Mouse (Mus musculus): ENCODE data around the gene Cdh6. TPM values are rescaled to one million over a fixed set of nuclear protein-coding genes. Genes with fewer than 3 reads are reported as not detected.

The Cdh6 gene
- 0.01 and 0.04 TPM in 2 replicates for polyA plus RNA-seq (2012; rRNA removed)
- polyA plus RNA-seq (2014; fragmentation: Nextera tagmentation; extraction: Ambion mirVana): 0.01 and 0.04 TPM in 2 replicates

GRCm38 (mm10) chr15:13173071-13173778 lies at the start of gene Cdh6:
Gene Cdh6 (minus strand): TSS chr15:13173675.
- Histone ChIP-seq H3K27ac (no peak within 1 kb of the TSS), H3K9ac (replicated peaks) (no peak within 1 kb of the TSS), H3K4me3 (ENCODE audit: insufficient read depth in 1 of 2, low read depth in 2 of 2, low read length in 2 of 2) (peak within 1 kb of the TSS in 1 of 2 experiments; percentile 27; a peak in 2 of 4 replicates), H3K9me3 (ENCODE audit: control insufficient read depth, low read length) (no peaks in the 10 kb centered on the region), H3K4me2 (ENCODE audit: low read depth) (peak within 1 kb of the TSS; percentile 43), H3K4me1 (replicated peaks; ENCODE audit: control insufficient read depth in 2 of 2, insufficient read depth in 2 of 2, low read length in 1 of 2) (no peaks in the 10 kb centered on the region), H3K36me3 (replicated peaks; ENCODE audit: control insufficient read depth, insufficient read depth, low read depth) (no peaks in the 10 kb centered on the region), H3K27me3 (ENCODE audit: control insufficient read depth, insufficient read depth, low read length) (peaks cover 35% of the 10 kb centered on the region)
- no peak for ATAC-seq (ENCODE audit: insufficient read depth)
- TF ChIP-seq CTCF (IDR thresholded peaks at IDR 0.05; ENCODE audit: low read depth) (peak; percentile 5; the same call in 1 of the 2 replicates), EP300 (IDR thresholded peaks at IDR 0.05; ENCODE audit: low read depth) (no peak)
- DNase-seq (ENCODE audit: low read depth in 3 of 3, low spot score in 3 of 3): no peak
- WGBS (ENCODE audit: insufficient replicate concordance): under 1% methylated on average over 42 of the region's 42 CpGs

- H3K4me3 ChIP-seq (ENCODE audit: insufficient read depth in 1 of 2, low read depth in 2 of 2, low read length in 2 of 2): no peak overlapping the region
- H3K27ac ChIP-seq: no peak overlapping the region
- no peaks in the 10 kb centered on the region for H3K9me3 ChIP-seq (ENCODE audit: control insufficient read depth, low read length)
- WGBS (ENCODE audit: insufficient replicate concordance): 59% methylated on average over 9 of the region's 9 CpGs
- no peak for ATAC-seq (ENCODE audit: insufficient read depth)
- no peaks in the 10 kb centered on the region for H3K4me1 ChIP-seq (replicated peaks; ENCODE audit: control insufficient read depth in 2 of 2, insufficient read depth in 2 of 2, low read length in 1 of 2)
- no peak overlapping the region for H3K9ac ChIP-seq (replicated peaks)
- H3K27me3 ChIP-seq (ENCODE audit: control insufficient read depth, insufficient read depth, low read length): no peaks in the 10 kb centered on the region
- no peaks in the 10 kb centered on the region for H3K36me3 ChIP-seq (replicated peaks; ENCODE audit: control insufficient read depth, insufficient read depth, low read depth)
- no peak overlapping the region for H3K4me2 ChIP-seq (ENCODE audit: low read depth)
- no peak for TF ChIP-seq CTCF (IDR thresholded peaks at IDR 0.05; ENCODE audit: low read depth)
- no peak for TF ChIP-seq EP300 (IDR thresholded peaks at IDR 0.05; ENCODE audit: low read depth)
- no peak for DNase-seq (ENCODE audit: low read depth in 3 of 3, low spot score in 3 of 3)
These were observed 46.4 kb upstream of the Cdh6 start for GRCm38 (mm10) chr15:13219727-13220454.

GRCm38 (mm10) chr15:13217800-13218199 lies 44.3 kb upstream of the Cdh6 start:
- H3K36me3 ChIP-seq (replicated peaks; ENCODE audit: control insufficient read depth, insufficient read depth, low read depth): no peaks in the 10 kb centered on the region
- WGBS (ENCODE audit: insufficient replicate concordance): 72% methylated on average over 3 of the region's 3 CpGs
- no peak for TF ChIP-seq CTCF (IDR thresholded peaks at IDR 0.05; ENCODE audit: low read depth)
- no peak for TF ChIP-seq EP300 (IDR thresholded peaks at IDR 0.05; ENCODE audit: low read depth)

GRCm38 (mm10) chr15:13217161-13217560 lies 43.7 kb upstream of the Cdh6 start:
- Histone ChIP-seq H3K4me2 (ENCODE audit: low read depth) (no peak overlapping the region), H3K27ac (no peak overlapping the region), H3K9ac (replicated peaks) (no peak overlapping the region), H3K27me3 (ENCODE audit: control insufficient read depth, insufficient read depth, low read length) (no peaks in the 10 kb centered on the region), H3K9me3 (ENCODE audit: control insufficient read depth, low read length) (no peaks in the 10 kb centered on the region), H3K4me1 (replicated peaks; ENCODE audit: control insufficient read depth in 2 of 2, insufficient read depth in 2 of 2, low read length in 1 of 2) (no peaks in the 10 kb centered on the region), H3K4me3 (ENCODE audit: insufficient read depth in 1 of 2, low read depth in 2 of 2, low read length in 2 of 2) (no peak overlapping the region), H3K36me3 (replicated peaks; ENCODE audit: control insufficient read depth, insufficient read depth, low read depth) (no peaks in the 10 kb centered on the region)
- no peak for DNase-seq (ENCODE audit: low read depth in 3 of 3, low spot score in 3 of 3)
- no peak for ATAC-seq (ENCODE audit: insufficient read depth)
- 73% methylated on average over 1 of the region's 1 CpGs for WGBS (ENCODE audit: insufficient replicate concordance)
- TF ChIP-seq EP300 (IDR thresholded peaks at IDR 0.05; ENCODE audit: low read depth): no peak
- TF ChIP-seq CTCF (IDR thresholded peaks at IDR 0.05; ENCODE audit: low read depth): no peak

More at GRCm38 (mm10) chr15:13217800-13218199, 44.3 kb upstream of the Cdh6 start:
- Histone ChIP-seq H3K27ac (no peak overlapping the region), H3K4me2 (ENCODE audit: low read depth) (no peak overlapping the region), H3K9me3 (ENCODE audit: control insufficient read depth, low read length) (no peaks in the 10 kb centered on the region), H3K9ac (replicated peaks) (no peak overlapping the region), H3K27me3 (ENCODE audit: control insufficient read depth, insufficient read depth, low read length) (no peaks in the 10 kb centered on the region), H3K4me3 (ENCODE audit: insufficient read depth in 1 of 2, low read depth in 2 of 2, low read length in 2 of 2) (no peak overlapping the region), H3K4me1 (replicated peaks; ENCODE audit: control insufficient read depth in 2 of 2, insufficient read depth in 2 of 2, low read length in 1 of 2) (no peaks in the 10 kb centered on the region)
- ATAC-seq (ENCODE audit: insufficient read depth): no peak
- DNase-seq (ENCODE audit: low read depth in 3 of 3, low spot score in 3 of 3): no peak

GRCm38 (mm10) chr15:13212956-13213355 lies 39.5 kb upstream of the Cdh6 start:
- no peaks in the 10 kb centered on the region for H3K27me3 ChIP-seq (ENCODE audit: control insufficient read depth, insufficient read depth, low read length)
- no peak for DNase-seq (ENCODE audit: low read depth in 3 of 3, low spot score in 3 of 3)
- TF ChIP-seq CTCF (IDR thresholded peaks at IDR 0.05; ENCODE audit: low read depth): no peak
- TF ChIP-seq EP300 (IDR thresholded peaks at IDR 0.05; ENCODE audit: low read depth): no peak
- WGBS (ENCODE audit: insufficient replicate concordance): 63% methylated on average over 1 of the region's 1 CpGs
- H3K9me3 ChIP-seq (ENCODE audit: control insufficient read depth, low read length): no peaks in the 10 kb centered on the region
- no peak overlapping the region for H3K4me3 ChIP-seq (ENCODE audit: insufficient read depth in 1 of 2, low read depth in 2 of 2, low read length in 2 of 2)
- ATAC-seq (ENCODE audit: insufficient read depth): no peak
- H3K9ac ChIP-seq (replicated peaks): no peak overlapping the region
- H3K36me3 ChIP-seq (replicated peaks; ENCODE audit: control insufficient read depth, insufficient read depth, low read depth): no peaks in the 10 kb centered on the region
- no peak overlapping the region for H3K4me2 ChIP-seq (ENCODE audit: low read depth)
- no peak overlapping the region for H3K27ac ChIP-seq
- H3K4me1 ChIP-seq (replicated peaks; ENCODE audit: control insufficient read depth in 2 of 2, insufficient read depth in 2 of 2, low read length in 1 of 2): no peaks in the 10 kb centered on the region
